Mouse (Mus musculus): ENCODE measurements around the gene Dennd1a.

Gene Dennd1a

DNA sequence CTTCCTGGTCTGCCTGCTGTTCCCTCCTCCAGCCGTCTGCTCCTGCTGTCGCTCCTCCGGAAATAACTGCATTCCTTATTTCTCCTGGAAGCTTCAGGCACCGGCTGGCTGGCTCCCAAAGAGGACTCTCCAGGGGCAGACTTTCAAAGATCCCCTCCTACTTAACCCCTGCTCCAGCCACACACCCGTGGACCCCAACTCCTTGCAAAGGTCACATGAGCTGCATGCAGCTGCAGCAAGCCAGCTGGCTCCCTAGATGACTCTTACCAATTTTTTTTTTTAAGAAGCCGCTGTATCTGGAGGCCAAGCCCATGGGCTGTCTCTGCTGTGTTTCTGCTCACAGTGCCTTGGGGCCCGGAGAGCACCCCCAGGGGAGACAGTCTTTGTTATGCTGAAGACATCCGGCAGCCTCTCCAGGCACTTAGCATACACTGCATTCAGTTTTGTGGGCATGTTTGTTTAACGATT lies 520.1 kb downstream of the Dennd1a start:
- peak in 1 of 2 experiments; percentile 17 for DNase-seq

DNA sequence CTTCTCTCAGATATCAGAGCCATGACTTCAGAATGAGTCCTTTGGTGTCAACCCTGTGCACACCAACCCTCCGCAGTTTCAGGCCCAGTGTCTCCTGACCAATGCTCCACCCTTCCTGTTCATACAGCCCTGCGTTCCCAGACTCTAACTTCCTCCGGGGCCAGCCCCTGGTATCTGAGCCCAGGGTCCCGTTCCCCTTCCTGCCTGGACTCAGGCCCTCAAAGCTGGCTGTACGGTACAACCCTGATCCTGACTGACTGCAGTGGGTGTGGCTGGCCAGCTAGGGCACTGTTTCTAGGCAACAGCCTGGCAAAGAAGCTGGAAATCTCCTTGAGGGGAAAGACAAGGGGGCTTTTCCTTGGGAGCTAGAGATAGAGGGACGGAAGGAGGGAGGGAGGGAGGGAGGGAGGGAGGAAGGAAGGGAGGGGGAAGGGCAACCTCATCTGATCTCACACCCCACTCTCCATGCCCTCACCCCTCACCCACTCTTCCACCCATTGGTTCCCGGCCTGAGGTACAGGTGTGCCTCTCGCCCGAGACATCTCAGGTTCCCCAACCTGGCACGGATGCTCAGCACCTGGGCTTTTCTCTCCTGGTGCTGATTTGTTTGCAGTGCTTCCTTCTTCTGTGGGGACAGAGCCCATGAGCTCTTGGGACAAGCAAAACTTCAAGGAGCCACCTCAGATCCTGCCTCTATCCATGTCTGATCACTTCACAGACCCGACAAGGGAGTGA lies 521.0 kb downstream of the Dennd1a start:
- DNase-seq, result no peak

DNA sequence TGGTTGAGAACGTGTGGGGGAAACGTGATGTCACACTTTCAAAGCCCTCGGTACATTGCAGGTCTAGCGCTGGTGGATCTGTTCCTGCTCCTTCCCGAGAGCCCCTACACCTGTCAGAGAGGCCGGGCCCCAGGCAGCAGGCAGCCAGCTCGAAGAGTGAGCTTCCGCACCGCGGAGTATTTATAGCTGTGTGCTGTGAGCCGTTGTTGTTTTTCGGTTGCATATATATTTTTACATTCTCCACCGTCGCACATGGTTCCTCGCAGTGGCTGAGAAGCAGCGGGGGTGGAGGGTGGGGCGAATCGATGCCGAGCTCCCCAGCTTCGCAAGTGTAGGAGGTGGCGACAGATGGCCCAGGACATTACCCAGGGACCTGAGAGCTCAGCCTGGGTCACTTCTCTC lies 522.1 kb downstream of the Dennd1a start:
- no peak for DNase-seq

DNA sequence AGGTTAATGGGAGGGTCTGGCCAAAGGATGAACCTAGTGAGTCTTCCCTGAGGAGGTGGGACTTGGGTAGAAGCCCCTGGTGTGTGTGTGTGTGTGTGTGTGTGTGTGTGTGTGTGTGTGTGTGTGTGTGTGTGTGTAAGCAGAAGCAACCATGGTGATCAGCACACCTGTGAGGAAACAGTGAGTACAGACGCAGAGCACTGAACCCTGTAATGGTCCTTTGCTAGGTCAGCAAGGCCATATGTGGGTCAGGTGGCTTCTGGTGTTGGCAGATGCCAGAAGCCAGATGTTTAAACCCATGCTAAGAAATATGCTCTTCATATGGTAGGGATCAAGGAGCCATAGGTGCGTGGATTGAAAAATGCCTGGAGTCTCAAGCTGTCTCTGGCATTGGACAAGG lies 522.7 kb downstream of the Dennd1a start:
- no peak for DNase-seq

DNA sequence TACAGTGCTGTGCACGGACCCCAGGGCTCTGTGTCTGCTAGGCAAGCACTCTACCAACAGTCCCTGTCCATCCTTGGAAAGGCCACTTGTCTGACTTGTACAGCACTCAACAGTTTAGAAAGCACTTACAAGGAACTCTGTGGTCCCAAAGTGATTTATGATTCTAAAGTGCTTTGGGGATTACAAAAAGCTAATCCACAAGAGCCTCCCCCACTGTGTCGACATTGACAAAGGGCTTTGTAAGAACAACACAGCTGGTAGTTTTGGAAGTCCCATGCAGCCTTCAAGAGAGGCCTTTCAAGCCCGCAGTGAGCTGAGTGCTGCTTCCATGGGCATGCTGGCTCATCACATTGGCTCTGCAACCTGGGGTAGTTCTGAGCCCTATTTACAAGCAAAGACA lies 523.6 kb downstream of the Dennd1a start:
- DNase-seq, result no peak

DNA sequence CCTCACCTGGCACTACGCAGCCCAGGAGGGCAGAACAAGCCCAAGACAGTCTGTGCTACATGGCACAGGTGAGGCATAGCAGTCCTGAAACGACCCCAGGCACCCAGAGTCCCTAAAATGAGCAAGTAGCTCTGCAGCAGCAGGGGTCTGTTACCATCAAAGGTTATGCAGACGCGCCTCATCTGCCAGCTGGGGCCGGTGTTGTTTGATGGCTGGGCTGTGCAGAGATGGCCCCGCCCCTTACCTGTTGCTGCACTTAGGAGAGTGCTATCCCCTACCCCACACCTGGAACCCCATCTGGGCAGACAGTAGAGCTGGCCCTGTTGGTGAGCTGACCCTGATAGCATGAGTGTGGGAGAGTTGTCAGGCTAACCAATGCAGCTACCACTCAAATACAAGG lies 526.6 kb downstream of the Dennd1a start:
- DNase-seq, result no peak

DNA sequence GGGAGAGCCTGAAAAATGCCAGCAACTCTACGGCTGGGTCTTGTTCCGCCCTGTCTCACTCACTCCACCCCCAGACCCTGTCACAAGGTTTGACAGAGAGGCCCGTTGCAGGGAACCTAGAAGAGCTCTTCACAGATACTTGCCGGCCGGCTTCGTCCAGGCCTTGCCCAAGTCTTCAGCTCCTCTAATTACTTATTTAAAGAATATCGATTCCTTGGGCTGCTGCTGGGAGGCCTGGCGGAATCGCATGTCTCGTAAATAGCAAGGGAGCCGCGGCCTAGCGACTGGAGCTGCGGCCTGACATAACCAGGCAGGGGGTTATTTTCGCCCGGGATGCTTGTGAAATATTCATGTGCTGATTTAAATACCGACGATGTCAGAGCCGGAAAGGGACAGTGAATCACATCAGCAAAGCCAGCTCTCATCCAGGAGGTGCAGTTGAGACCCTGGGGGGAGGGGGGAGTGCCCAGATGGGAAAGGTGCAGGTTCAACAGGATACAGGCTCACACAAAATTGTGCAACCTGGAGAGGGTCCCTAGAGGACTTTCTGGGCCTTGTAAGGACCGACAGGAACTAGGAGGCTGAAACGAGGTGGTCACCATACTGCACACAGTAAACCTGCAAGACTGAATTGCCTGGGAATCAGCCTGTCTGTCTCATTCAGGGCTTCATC lies 528.7 kb downstream of the Dennd1a start:
- no peak for DNase-seq

DNA sequence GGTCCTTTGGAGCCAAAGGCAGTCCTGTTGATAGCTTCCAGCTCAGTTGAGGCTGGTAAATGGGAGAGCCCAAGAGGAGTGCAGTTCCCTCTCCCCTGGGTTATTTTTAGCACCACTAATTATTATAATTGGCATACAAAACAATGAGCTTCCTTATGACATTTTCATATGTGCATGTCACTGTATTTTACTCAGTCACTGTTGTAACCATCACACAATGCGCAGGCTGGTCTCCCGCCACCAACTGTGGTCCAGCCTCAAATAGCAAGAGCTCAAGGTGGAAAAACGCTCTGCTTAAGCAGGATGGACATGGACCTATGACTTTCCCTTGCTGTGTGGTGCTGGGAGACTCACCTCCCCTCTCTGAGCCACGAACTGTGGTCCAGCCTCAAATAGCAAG lies 529.4 kb downstream of the Dennd1a start:
- DNase-seq, result no peak

DNA sequence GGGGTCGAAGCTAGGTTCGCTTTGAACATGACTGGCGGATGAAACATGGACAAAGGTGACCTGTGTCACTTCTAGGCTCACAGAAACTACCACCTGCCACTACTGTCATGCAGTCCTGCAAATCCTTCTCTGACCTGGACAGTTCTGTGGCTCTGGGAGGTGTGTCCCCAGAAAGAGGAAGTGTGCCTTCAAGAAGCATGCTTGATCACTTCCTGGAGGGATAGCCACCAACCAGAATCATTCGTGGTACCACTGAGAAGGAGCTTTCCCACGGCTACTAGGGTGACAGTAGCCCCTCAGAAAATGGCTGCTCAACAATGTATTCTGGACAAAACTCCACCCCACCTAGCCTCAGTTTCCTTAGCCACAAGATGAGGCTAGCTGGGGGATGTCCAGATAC lies 530.2 kb downstream of the Dennd1a start:
- no peak for DNase-seq

DNA sequence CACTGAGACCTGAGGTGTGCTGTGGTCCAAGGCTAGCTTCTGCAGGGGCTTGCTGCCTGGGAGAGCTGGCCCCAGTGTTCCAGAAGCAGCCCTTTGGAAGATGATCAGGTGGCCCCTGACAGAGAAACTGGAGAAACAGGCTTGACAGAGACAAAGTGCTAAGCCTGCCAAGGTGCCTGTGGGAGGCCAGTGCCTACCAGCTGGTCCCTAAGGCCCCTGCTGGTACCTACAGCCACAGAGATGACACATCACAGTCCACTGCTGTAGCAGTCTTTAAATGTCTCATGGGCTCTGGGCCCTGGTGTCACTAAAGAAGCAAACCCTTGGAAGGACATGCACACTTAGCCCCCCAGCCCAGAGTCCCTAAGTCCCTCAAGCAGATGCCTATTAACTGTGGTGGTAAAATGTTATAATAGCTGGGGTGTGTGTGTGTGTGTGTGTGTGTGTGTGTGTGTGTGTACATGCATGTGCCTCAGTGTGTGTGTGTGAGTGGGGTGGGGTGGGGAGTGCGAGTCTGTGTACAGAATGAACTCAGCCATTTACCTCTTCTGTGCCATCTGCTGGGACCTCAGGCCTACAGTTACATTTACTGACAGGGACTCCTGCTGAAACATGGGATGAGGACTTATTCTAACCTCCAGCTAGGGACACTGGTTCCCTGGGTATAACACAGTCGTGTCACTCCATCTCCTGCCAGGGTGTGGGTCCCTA lies 530.8 kb downstream of the Dennd1a start:
- no peak for DNase-seq

DNA sequence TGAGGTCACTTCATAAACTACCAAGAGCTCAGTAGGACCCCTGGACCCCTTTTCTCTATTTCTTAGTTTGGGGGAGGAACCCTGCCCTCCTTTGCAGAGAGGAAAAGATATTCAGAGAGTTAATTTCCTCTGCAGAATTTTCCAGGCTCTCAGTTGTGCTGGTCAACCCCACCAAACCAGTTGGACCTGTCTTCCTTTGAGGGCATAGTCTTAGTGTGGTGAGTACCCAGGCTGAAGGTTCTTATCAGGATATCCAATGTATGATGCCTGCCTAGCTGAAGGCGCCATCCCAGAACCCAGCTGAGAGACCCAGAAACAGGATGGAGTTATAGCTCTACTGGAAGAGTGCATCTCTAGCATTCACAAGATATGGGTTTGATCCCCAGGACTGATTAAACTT lies 536.1 kb downstream of the Dennd1a start:
- DNase-seq, result no peak

DNA sequence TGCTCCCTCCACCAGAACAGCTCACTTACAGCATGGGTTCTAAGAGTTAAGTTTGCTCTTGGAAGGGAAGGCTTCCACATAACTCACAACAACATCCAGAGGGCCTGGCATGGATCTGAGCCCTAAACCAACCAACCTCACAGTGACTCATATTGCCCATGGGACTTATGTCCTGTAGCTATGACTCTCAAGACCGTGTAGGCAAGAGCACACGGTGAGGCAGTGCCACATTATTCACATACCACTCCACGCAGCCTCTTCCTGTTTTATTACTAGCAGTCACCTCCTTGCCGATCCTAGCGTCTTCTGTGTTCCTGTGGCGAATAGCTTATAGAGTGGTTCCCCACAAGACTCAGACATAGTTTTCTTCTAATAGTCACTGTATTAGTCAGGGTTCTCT lies 537.9 kb downstream of the Dennd1a start:
- no peak for DNase-seq
